Mouse (Mus musculus): ENCODE measurements around the gene Dbh.

GRCm38 (mm10) chr2:27209816-27210215 lies 44.8 kb downstream of the Dbh start:
- TF ChIP-seq POLR2A (IDR thresholded peaks at IDR 0.05; ENCODE audit: borderline replicate concordance, low read depth, low read length) = no peak
- no peak for TF ChIP-seq CTCF (IDR thresholded peaks at IDR 0.05; ENCODE audit: low read depth, low read length)
